18 mouse cellular contexts compared by ENCODE assay signal in genomic region chr16:38705531-38706281, GRCm38 (mm10). TPM values are rescaled to one million over a fixed set of nuclear protein-coding genes. Genes with fewer than 3 reads are reported as not detected.
DNase-seq lines count a peak whose midpoint lies in the region; ATAC-seq and TF ChIP-seq lines count a peak whose summit lies in the region.
"Had no signal": no experiment of that assay in that cellular context is flagged by ENCODE, and none has a peak within 500 bp of the region (broad histone marks: within the 10 kb centered on the region; RNA-seq: fewer than 3 reads in every experiment).

No protein-coding gene starts in this region.

- H3K9ac ChIP-seq in heart, embryonic 14.5 days (ENCODE audit: low read length) = peak overlapping the region; percentile 32; the same call in 1 of the 2 replicates
- H3K9ac ChIP-seq in lung, postnatal 0 days (replicated peaks; ENCODE audit: low read depth) = no peak overlapping the region
- H3K9ac ChIP-seq: hindbrain, embryonic 12.5 days; limb, embryonic 15.5 days; midbrain, embryonic 15.5 days had no signal

- H3K4me1 ChIP-seq in heart, embryonic 14.5 days (ENCODE audit: control insufficient read depth in 2 of 2, insufficient read depth in 2 of 2, low read length in 2 of 2) = peaks cover 55 to 95% of the 10 kb centered on the region in 2 experiments
- peaks cover 8% of the 10 kb centered on the region for H3K4me1 ChIP-seq in cortical plate, adult 2 months (ENCODE audit: control insufficient read depth, insufficient read depth, low read length)
- peaks cover 41% of the 10 kb centered on the region; the same call in 1 of the 2 replicates for H3K4me1 ChIP-seq in lung, postnatal 0 days (ENCODE audit: insufficient read depth, low read depth, low read length)

- no peak for TF ChIP-seq POLR2A in cortical plate, adult 2 months (IDR thresholded peaks at IDR 0.05; ENCODE audit: extremely low read depth, insufficient read depth, low read length)

- peak; percentile 49; the same call in 1 of the 2 replicates for TF ChIP-seq EP300 in lung, postnatal 0 days (IDR thresholded peaks at IDR 0.05)

- TF ChIP-seq CTCF in cortical plate, adult 2 months (IDR thresholded peaks at IDR 0.05; ENCODE audit: extremely low read depth, insufficient read depth, low read length) = no peak
- TF ChIP-seq CTCF in lung, postnatal 0 days (IDR thresholded peaks at IDR 0.05) = no peak

- peaks cover 40% of the 10 kb centered on the region for H3K36me3 ChIP-seq in heart, embryonic 14.5 days (ENCODE audit: control insufficient read depth, insufficient read depth, low read length)
- H3K36me3 ChIP-seq in lung, postnatal 0 days (ENCODE audit: insufficient read depth, low read length) = no peaks in the 10 kb centered on the region
- H3K36me3 ChIP-seq: hindbrain, embryonic 12.5 days; limb, embryonic 15.5 days; midbrain, embryonic 15.5 days had no signal

- no peak overlapping the region for H3K4me3 ChIP-seq in heart, embryonic 14.5 days (ENCODE audit: control insufficient read depth in 1 of 2, insufficient read depth in 1 of 2, low read depth in 1 of 2, low read length in 2 of 2)
- no peak overlapping the region for H3K4me3 ChIP-seq in cortical plate, adult 2 months (ENCODE audit: insufficient read depth, low read length)
- no peak overlapping the region for H3K4me3 ChIP-seq in lung, postnatal 0 days (ENCODE audit: low read depth, low read length)
- H3K4me3 ChIP-seq: hindbrain, embryonic 12.5 days; limb, embryonic 15.5 days; midbrain, embryonic 15.5 days had no signal

- peak overlapping the region; percentile 28 for H3K4me2 ChIP-seq in heart, embryonic 14.5 days (ENCODE audit: low read length)
- 0 out of 2 replicates have a peak overlapping the region, but pooled peaks have one; percentile 2 for H3K4me2 ChIP-seq in lung, postnatal 0 days (replicated peaks; ENCODE audit: low read depth, low read length)
- H3K4me2 ChIP-seq: hindbrain, embryonic 12.5 days; limb, embryonic 15.5 days; midbrain, embryonic 15.5 days had no signal

- 48% methylated on average over 9 of the region's 9 CpGs for WGBS in heart, embryonic 14.5 days
- 42% methylated on average over 9 of the region's 9 CpGs for whole genome bisulfite sequencing in lung, postnatal 0 days

- no peaks in the 10 kb centered on the region for H3K9me3 ChIP-seq in heart, embryonic 14.5 days (ENCODE audit: control insufficient read depth, low read length)
- no peaks in the 10 kb centered on the region for H3K9me3 ChIP-seq in lung, postnatal 0 days (ENCODE audit: low read length)
- H3K9me3 ChIP-seq: hindbrain, embryonic 12.5 days; limb, embryonic 15.5 days; midbrain, embryonic 15.5 days had no signal

- no peak for ATAC-seq in heart, embryonic 14.5 days (ENCODE audit: insufficient number of reproducible peaks, insufficient read depth, low FRiP score, low read depth)
- peak; percentile 91 for ATAC-seq in lung, postnatal 0 days
- ATAC-seq in megakaryocyte-erythroid progenitor cell, adult 5-6 weeks (replicated peaks; ENCODE audit: low FRiP score, low TSS enrichment, poor library complexity, severe bottlenecking) = no peak
- ATAC-seq: forebrain, embryonic 14.5 days; midbrain, embryonic 15.5 days had no signal

- H3K27ac ChIP-seq in heart, embryonic 14.5 days (replicated peaks in 1 of 2; ENCODE audit: control insufficient read depth in 1 of 2, insufficient read depth in 1 of 2, low read depth in 2 of 2, low read length in 2 of 2) = peak overlapping the region; percentile 29 to 52
- H3K27ac ChIP-seq in cortical plate, adult 2 months (ENCODE audit: insufficient read depth, low read length) = peak overlapping the region; percentile 63; the same call in 1 of the 2 replicates
- peak overlapping the region; percentile 66 for H3K27ac ChIP-seq in lung, postnatal 0 days (ENCODE audit: low read length)
- H3K27ac ChIP-seq: hindbrain, embryonic 12.5 days; limb, embryonic 15.5 days; macrophage; midbrain, embryonic 15.5 days had no signal

- no peaks in the 10 kb centered on the region for H3K27me3 ChIP-seq in heart, embryonic 14.5 days (ENCODE audit: control insufficient read depth, insufficient read depth, low read length)
- H3K27me3 ChIP-seq in lung, postnatal 0 days (replicated peaks; ENCODE audit: insufficient read depth, low read length) = no peaks in the 10 kb centered on the region
- H3K27me3 ChIP-seq: limb, embryonic 15.5 days; midbrain, embryonic 15.5 days had no signal

- peak; percentile 29 for DNase-seq in adrenal gland, postnatal 14 days
- no peak for DNase-seq in adrenal gland, adult 2 months
- DNase-seq in heart, adult 8-10 months (ENCODE audit: low spot score) = no peak
- DNase-seq in lung, postnatal 0 days (ENCODE audit: low spot score) = peak; percentile 93
- DNase-seq in yolk sac, embryonic 10.5 days (ENCODE audit: low spot score) = no peak
- DNase-seq: cerebellum, postnatal 14 days; gastrocnemius, postnatal 10 days; kidney, adult 8-10 months; kidney, postnatal 4 days had no signal

RNA-seq across cellular contexts. Expression of gene Arhgap31, which starts 7.4 kb away (rescaled TPM):
- total RNA-seq in adrenal gland, postnatal 14 days (2021) = 34.8 and 37.5 TPM in 2 replicates
- total RNA-seq in adrenal gland, adult 2 months (2021) = 10 to 100 TPM; 19.1 to 23.8 TPM
- 7.4 and 7.7 TPM in 2 replicates for polyA plus RNA-seq in adrenal gland, adult 2 months (2012; rRNA removed)
- polyA plus RNA-seq in heart, embryonic 14.5 days (2014; fragmentation: Nextera tagmentation; extraction: Ambion mirVana) = 46.6 and 51.3 TPM in 2 replicates
- 10 to 100 TPM; 32.9 to 44.3 (median 39.1) TPM for total RNA-seq in heart, adult 8-10 months (2022)
- 10.3 and 10.4 TPM in 2 replicates for polyA plus RNA-seq in cortical plate, adult 2 months (2012; rRNA removed)
- 19.2 and 23.6 TPM in 2 replicates for polyA plus RNA-seq in lung, postnatal 0 days (2015; fragmentation: Nextera tagmentation; extraction: Ambion mirVana)
- 1.4 and 1.7 TPM in 2 replicates for total RNA-seq in megakaryocyte-erythroid progenitor cell, adult 5-6 weeks (2014; fragmentation: Nextera tagmentation)
- total RNA-seq in megakaryocyte-erythroid progenitor cell, adult 5-6 weeks (2017) = 0.14 and 0.91 TPM in 2 replicates

RNA-seq across cellular contexts. Expression of gene B4galt4, which starts 36.4 kb away (rescaled TPM):
- total RNA-seq in adrenal gland, postnatal 14 days (2021) = 12.9 and 15.2 TPM in 2 replicates
- 10 to 100 TPM in 1 of 2 experiments, 1 to 10 TPM in 1; 7.6 to 14.3 TPM for total RNA-seq in adrenal gland, adult 2 months (2021)
- 4.3 and 5.5 TPM in 2 replicates for polyA plus RNA-seq in adrenal gland, adult 2 months (2012; rRNA removed)
- polyA plus RNA-seq in heart, embryonic 14.5 days (2014; fragmentation: Nextera tagmentation; extraction: Ambion mirVana) = 26.2 and 27.4 TPM in 2 replicates
- total RNA-seq in heart, adult 8-10 months (2022) = 10 to 100 TPM in 2 of 4 experiments, 1 to 10 TPM in 2; 7.2 to 11.7 (median 9.6) TPM
- polyA plus RNA-seq in cortical plate, adult 2 months (2012; rRNA removed) = 19.3 and 23.0 TPM in 2 replicates
- 49.0 and 50.0 TPM in 2 replicates for polyA plus RNA-seq in lung, postnatal 0 days (2015; fragmentation: Nextera tagmentation; extraction: Ambion mirVana)
- total RNA-seq in megakaryocyte-erythroid progenitor cell, adult 5-6 weeks (2014; fragmentation: Nextera tagmentation) = not detected in 2 replicates
- 1.8 and 2.9 TPM in 2 replicates for total RNA-seq in megakaryocyte-erythroid progenitor cell, adult 5-6 weeks (2017)
- total RNA-seq: CH12.LX had no signal

Comparison
In these comparisons a context has a peak if more than half of its experiments do, and no peak if none do; other contexts are left out.
1. DNase-seq: peak in adrenal gland, postnatal 14 days (single experiment) and lung, postnatal 0 days (single experiment); none in adrenal gland, adult 2 months (single experiment), heart, adult 8-10 months (single experiment) and yolk sac, embryonic 10.5 days (single experiment).
2. RNA of gene Arhgap31, which starts 7.4 kb away (total RNA-seq): 32.9 to 44.3 TPM in heart, adult 8-10 months, 34.8 to 37.5 TPM in adrenal gland, postnatal 14 days and 19.1 to 23.8 TPM in adrenal gland, adult 2 months; 0.14 to 1.7 TPM in megakaryocyte-erythroid progenitor cell, adult 5-6 weeks; every median in the first group is over 4 times any median in the second.
3. Peak in every context shown above with its lines, with median percentiles within 50 percentile points of each other: H3K27ac ChIP-seq.